Mouse (Mus musculus): ENCODE measurements at regions not wholly inside any gene's neighbourhood (a gene's known extent, or its start where the extent isn't known, plus 50 kb on each side); places are given as distances from the start of the nearest gene placed in this dataset.

DNA sequence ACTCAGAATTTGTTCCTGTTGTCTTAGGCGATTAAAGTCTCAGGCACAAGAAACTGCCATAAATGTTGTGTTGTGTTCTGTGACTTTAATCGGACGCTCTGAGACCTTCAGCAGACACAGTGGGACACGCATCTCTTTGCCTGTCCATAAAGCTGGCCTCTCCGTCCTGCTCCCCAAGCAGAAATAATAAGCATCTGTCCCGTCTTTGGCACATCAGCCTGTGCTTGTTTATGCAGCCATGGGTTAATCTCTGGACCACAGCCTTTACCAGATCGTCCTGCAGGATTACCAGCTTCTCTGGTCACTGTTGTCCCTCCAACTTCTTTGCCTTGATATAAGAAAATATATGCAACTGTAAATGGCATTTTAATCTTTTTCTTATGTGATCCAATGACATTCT, 87.7 kb upstream of the Ret start:
- DNase-seq = no peak

DNA sequence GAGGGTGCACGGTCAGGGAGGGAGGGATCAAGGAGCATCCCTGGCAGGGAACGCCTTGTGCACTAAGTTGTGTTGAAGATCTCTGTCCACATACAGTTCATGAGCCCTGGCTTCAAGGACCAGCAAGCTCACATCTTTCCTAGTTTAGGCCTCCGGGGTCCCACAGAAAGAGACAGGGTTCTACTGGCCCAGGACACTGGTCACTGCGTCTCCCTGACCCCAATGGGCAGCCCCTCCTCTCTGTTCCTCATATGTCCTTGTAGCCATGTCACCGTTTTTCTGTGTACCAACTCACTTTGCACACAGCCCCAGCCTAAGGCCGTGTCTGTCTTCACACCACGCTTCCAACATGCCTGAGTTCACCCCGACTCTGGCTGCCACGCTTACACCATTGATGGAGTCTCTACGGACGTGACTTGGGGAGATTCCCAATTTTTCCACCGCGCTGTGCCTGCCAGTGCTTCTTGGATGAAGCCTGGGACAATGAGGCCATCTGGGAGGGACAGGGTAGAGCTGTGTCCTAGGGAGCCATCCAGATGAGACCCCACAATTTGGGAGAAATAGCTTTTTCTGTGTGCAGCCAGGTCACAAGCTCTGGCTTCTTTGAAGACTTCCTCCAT, 86.5 kb upstream of the Ret start:
- DNase-seq = no peak

DNA sequence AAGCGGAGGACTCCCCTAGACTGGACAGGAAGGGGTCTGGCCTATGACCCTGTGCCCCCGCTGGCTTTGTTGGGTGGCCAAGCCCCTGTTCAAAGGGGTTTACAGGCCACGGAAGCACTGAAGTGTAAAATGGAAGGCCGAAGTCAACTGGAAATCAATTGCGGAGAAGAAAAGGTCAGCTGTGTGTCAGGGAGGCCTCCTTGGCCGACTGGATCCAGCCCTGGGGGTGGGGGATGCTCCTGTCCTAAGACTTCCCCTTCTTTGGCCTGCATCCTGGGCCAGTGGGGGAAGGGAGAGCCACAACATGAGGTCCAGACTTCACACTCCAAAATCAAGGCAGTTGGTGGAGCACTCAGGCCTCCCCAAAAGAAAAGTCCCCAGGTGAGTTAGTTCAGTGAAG, 66.4 kb upstream of the Ret start:
- no peak for DNase-seq

DNA sequence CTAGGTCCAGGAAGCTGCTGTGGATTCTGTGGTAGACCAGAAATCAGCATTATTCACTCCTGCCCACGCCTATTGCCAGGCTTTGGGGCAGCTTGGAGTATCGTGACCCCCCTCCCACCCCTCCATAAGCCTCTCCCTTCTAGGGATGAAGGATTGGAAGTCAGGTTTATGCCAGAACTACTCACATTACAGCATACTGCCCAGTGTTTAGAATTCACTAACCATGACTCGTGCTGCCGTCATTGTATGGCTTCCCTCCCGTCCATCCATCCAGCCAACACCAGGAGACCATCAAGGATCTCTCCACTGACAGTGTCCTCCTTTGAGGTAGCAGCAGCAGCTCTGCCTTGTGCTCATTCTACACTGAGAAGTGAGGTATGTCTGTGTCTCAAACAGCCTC, 62.4 kb upstream of the Ret start:
- no peak for DNase-seq

DNA sequence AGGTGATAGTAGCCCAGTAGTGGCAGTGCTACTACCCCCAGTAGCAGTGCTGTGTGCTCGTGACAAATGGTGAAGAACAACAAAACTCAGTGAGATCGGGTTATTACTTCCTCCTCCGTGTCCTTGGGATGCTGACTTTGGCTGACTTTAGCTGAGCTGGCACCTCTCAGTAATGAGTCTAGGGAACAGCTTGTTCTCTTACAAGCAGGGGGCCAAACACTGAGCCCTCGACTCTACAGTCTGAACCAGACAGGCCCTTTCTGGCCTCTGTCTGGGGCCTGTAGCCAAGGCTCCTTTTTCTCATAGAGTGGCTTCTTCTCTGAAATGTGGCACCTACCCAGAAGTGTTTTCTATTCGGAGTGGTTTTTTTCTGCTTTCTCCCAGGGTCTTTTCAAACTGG, 57.4 kb upstream of the Ret start:
- no peak for DNase-seq

DNA sequence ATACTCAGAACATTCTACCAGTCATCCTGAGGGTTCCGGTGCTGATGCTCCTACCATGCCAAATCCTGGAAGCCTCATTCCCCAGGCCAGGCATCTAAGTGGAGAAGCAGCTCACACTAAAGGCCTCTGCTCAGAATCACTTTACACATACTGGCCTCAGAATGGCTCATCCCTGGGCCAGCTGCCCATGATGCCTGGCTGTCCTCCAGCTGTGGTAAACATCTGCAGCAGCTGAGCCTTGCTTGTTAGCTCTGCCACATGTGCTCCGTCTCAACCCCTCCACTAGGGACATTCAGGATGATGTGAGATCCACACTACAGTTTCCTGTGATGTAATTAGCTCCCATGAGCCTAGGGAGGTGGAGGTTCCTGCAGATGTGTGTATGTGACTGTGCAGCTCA, 55.2 kb upstream of the Ret start:
- DNase-seq = no peak

DNA sequence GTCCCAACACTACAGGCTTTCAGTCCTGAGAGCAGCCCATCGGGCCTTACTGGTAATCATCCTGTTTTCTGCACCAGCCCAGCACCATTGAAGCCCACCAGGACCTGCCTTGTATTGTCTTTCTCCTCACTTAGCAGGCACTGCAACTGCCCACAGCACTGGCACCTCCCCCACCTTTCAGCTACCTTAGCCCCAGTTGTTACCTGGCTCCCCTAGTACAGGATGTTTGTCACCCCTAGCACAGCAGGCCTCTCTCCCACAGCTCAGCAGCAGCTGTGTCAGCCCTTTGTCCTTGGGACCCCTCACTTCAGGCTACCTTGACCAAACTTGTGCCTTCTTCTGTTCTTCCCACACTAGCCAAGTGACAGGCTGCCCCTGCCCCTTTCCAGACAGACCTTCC, 53.6 kb upstream of the Ret start:
- DNase-seq = no peak

DNA sequence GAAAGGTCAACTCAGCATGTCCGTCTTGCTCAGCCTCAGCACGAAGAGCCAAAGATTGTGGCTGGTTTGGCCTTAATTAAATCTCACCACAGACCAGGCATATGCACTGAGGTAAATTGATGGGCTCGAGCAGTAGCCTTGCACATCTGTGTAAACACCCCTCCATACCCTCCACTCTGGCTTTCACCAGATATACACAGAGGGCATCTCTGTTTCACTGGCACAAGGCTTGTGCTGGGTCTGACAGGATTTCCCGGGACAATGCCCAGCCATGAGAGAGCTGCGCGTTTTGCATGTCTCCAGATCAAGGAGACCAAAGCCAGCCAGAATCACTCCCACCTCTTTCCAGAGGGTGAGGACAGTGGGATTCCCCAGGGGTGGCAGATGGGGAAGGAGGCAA, 52.5 kb upstream of the Ret start:
- no peak for DNase-seq
